Mouse (Mus musculus) heart, embryonic 16.5 days (tissue): ENCODE measurements at regions not wholly inside any gene's neighbourhood (a gene's known extent, or its start where the extent isn't known, plus 50 kb on each side); places are given as distances from the start of the nearest gene placed in this dataset.
"Not testable (repeated sequence)": the region's sequence is repeated elsewhere in the genome, so short reads cannot be mapped to it uniquely, and the experiment has no call there.

ENCODE experiments used
- ATAC-seq: fragments of 200-750 bp; cut with Nextera tagmentation; replicated peaks from 2 replicates; pipeline ENCODE4 v1.8.0; 2017; ENCODE audit warnings: moderate number of reproducible peaks; ENCODE audit not compliant: insufficient read depth, low FRiP score; ENCODE audit errors: extremely low read depth
- H3K27ac ChIP-seq: fragments of 300-500 bp; sonication (generic); 2 replicates; pipeline ENCODE4 v1.5.1; 2014; ENCODE audit warnings: mild to moderate bottlenecking, low read length, control low read depth, moderate library complexity
- H3K27me3 ChIP-seq: fragments of 300-500 bp; sonication (generic); 2 replicates; pipeline ENCODE4 v1.6.1; 2014; ENCODE audit warnings: low read length, mixed read lengths; ENCODE audit not compliant: control insufficient read depth, insufficient read depth
- H3K36me3 ChIP-seq: fragments of 300-500 bp; sonication (generic); 2 replicates; pipeline ENCODE4 v1.6.1; 2014; ENCODE audit not compliant: control insufficient read depth, insufficient read depth
- H3K4me1 ChIP-seq: fragments of 300-500 bp; sonication (generic); 2 replicates; pipeline ENCODE4 v1.6.1; 2014; ENCODE audit warnings: low read length, mixed read lengths; ENCODE audit not compliant: control insufficient read depth, insufficient read depth
- H3K4me2 ChIP-seq: fragments of 300-500 bp; sonication (generic); 2 replicates; pipeline ENCODE4 v1.6.1; 2014; ENCODE audit warnings: low read depth, mild to moderate bottlenecking, control low read depth, low read length
- H3K4me3 ChIP-seq: fragments of 300-500 bp; sonication (generic); 2 replicates; pipeline ENCODE4 v1.5.1; 2014; ENCODE audit warnings: mild to moderate bottlenecking, control low read depth, low read length
- H3K9ac ChIP-seq: fragments of 300-500 bp; sonication (generic); 2 replicates; pipeline ENCODE4 v1.6.1; 2014; ENCODE audit warnings: low read length, control low read depth
- H3K9me3 ChIP-seq: fragments of 300-500 bp; sonication (generic); replicated peaks from 2 replicates; pipeline ENCODE4 v1.6.1; 2016; ENCODE audit warnings: low read length; ENCODE audit not compliant: control insufficient read depth
- WGBS: fragments of 180-500 bp; shearing (Covaris S2); extraction: QIAGEN DNeasy Blood & Tissue Kit; methylation state at CpG from one replicate; pipeline ENCODE4 v1.1.7; 2014; 5-methylcytosine and 5-hydroxymethylcytosine counted together

GRCm38 (mm10) chr13:50964070-50964469 is 136.6 kb upstream of the Spin1 start:
- Histone ChIP-seq H3K9me3 (no peaks in the 10 kb centered on the region), H3K36me3 (no peaks in the 10 kb centered on the region), H3K4me3 (no peak overlapping the region), H3K27ac (no peak overlapping the region), H3K9ac (no peak overlapping the region), H3K27me3 (no peaks in the 10 kb centered on the region), H3K4me1 (no peaks in the 10 kb centered on the region), H3K4me2 (no peak overlapping the region)
- ATAC-seq: no peak
- 66% methylated on average over 9 of the region's 9 CpGs for WGBS

DNA sequence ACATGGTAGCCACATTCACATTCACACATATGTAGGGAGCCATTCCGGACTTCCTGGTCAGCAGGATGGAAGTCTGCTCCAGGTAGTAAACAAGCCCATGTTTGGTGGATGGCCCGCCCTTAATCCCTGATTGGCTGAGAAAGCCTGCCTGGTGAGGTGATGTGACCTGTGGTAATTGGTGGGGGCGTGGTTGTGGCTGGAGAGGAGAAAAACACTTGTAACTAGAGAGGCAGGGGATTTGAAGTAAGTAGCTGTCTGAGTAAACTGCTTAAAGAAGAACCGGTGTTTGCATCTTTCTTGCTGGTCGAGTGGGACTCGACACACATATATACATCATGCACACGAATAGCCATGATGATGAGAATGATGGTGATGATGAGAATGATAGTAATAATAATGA is 135.6 kb upstream of the Spin1 start:
- WGBS: 66% methylated on average over 7 of the region's 7 CpGs
- H3K27ac ChIP-seq, ATAC-seq: not testable (repeated sequence)

GRCm38 (mm10) chr13:50965678-50966077 is 135.0 kb upstream of the Spin1 start:
- Histone ChIP-seq H3K36me3 (no peaks in the 10 kb centered on the region), H3K4me1 (no peaks in the 10 kb centered on the region), H3K9me3 (no peaks in the 10 kb centered on the region), H3K4me3 (no peak overlapping the region), H3K9ac (no peak overlapping the region), H3K27me3 (no peaks in the 10 kb centered on the region), H3K4me2 (no peak overlapping the region), H3K27ac (no peak overlapping the region)
- no peak for ATAC-seq
- 77% methylated on average over 4 of the region's 4 CpGs for WGBS

More for the DNA sequence above, 135.6 kb upstream of the Spin1 start:
- not testable (repeated sequence) for H3K9ac ChIP-seq, H3K36me3 ChIP-seq, H3K4me2 ChIP-seq, H3K4me3 ChIP-seq, H3K27me3 ChIP-seq, H3K9me3 ChIP-seq, H3K4me1 ChIP-seq

- Histone ChIP-seq H3K36me3 (no peaks in the 10 kb centered on the region), H3K9me3 (no peaks in the 10 kb centered on the region), H3K27me3 (no peaks in the 10 kb centered on the region), H3K4me2 (no peak overlapping the region), H3K4me3 (no peak overlapping the region), H3K27ac (no peak overlapping the region), H3K4me1 (no peaks in the 10 kb centered on the region), H3K9ac (no peak overlapping the region)
- ATAC-seq: no peak
- 52% methylated on average over 2 of the region's 2 CpGs for WGBS
These were observed 133.9 kb upstream of the Spin1 start for GRCm38 (mm10) chr13:50966826-50967225.

- Histone ChIP-seq H3K9ac (no peak overlapping the region), H3K4me3 (no peak overlapping the region), H3K4me2 (no peak overlapping the region), H3K27ac (no peak overlapping the region), H3K4me1 (no peaks in the 10 kb centered on the region), H3K9me3 (no peaks in the 10 kb centered on the region), H3K27me3 (no peaks in the 10 kb centered on the region), H3K36me3 (no peaks in the 10 kb centered on the region)
- no peak for ATAC-seq
- WGBS: 50% methylated on average over 8 of the region's 8 CpGs
These were observed 127.3 kb upstream of the Spin1 start for GRCm38 (mm10) chr13:50973379-50973778.

DNA sequence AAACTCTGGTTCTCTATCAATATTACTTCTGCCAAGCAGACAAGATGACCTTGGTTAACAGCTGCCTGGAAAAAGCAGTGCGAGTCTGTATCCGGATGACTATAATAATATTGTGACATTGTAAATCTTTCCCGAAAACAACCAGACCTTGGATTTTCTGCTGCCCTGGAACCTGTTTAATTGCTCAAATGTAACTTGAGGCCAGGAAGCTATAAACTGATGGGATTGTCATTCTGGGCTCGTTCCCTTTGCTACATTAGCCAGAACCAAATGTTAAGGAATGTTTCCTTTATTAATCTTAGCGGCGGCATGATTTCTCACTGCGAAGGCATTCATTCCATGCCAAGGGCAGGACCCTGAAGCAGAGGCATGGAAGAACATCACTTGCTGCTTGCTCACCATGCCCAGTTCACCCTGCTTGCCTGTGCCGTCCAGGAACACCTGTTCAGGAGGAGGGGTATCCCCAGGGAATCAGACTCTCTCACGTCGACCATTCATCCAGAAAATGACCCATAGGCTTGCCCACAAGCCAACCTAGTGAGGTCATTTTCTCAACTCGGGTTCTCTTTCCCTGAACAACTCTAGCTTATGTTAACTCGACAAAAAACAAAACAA is 125.3 kb upstream of the Spin1 start:
- no peak overlapping the region for H3K4me2 ChIP-seq
- no peaks in the 10 kb centered on the region for H3K27me3 ChIP-seq
- H3K27ac ChIP-seq: no peak overlapping the region
- no peaks in the 10 kb centered on the region for H3K9me3 ChIP-seq
- no peaks in the 10 kb centered on the region for H3K4me1 ChIP-seq
- H3K9ac ChIP-seq: no peak overlapping the region
- WGBS: 65% methylated on average over 12 of the region's 12 CpGs
- H3K36me3 ChIP-seq: no peaks in the 10 kb centered on the region
- no peak overlapping the region for H3K4me3 ChIP-seq
- no peak for ATAC-seq

DNA sequence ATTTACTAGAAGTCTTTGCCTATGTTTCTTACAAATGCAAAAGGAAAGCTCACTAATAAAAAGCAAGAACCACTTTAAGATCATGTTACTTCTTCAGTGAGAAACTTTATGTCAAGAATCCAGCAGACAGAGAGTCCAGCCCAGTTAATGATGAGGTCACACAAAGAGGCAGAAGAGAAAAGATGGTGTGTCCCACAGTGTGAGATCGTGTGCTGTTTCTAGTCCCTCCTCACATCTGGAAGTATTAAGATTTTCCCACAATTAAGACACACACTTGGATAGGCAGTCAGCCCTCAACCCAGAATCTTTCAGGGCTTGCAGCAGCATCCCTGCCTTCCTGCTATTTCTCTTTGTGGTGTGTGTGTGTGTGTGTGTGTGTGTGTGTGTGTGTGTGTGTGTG is 118.7 kb upstream of the Spin1 start:
- Histone ChIP-seq H3K4me2 (no peak overlapping the region), H3K4me3 (no peak overlapping the region), H3K4me1 (no peaks in the 10 kb centered on the region), H3K36me3 (no peaks in the 10 kb centered on the region), H3K9ac (no peak overlapping the region), H3K9me3 (peaks cover 2% of the 10 kb centered on the region; the same call in 1 of the 2 replicates), H3K27ac (no peak overlapping the region), H3K27me3 (no peaks in the 10 kb centered on the region)
- WGBS: 58% methylated on average over 1 of the region's 1 CpGs
- no peak for ATAC-seq

DNA sequence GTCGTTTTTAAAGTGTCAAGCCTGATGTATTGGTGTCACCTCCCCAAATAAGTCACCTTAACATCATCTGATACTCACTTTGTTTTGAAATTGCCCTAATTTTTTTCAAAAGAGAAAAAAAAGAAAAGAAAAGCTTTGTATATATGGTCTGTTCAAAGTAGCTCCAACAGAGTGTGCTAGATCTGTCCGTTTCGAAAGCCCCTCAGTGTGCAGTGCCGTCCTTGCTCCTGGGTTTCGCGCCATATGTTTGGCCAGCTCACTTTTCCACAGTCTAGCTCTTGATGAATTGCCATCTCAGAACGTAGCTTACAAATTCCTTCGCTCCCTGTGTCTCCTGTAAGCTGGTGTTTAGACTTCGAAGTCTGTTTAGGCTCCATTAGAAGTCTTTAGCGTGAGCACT is 117.7 kb upstream of the Spin1 start:
- Histone ChIP-seq H3K36me3 (no peaks in the 10 kb centered on the region), H3K27me3 (no peaks in the 10 kb centered on the region), H3K4me1 (no peaks in the 10 kb centered on the region), H3K4me2 (no peak overlapping the region), H3K27ac (no peak overlapping the region), H3K9me3 (peaks cover 2% of the 10 kb centered on the region; the same call in 1 of the 2 replicates), H3K4me3 (no peak overlapping the region), H3K9ac (no peak overlapping the region)
- 71% methylated on average over 10 of the region's 10 CpGs for WGBS
- no peak for ATAC-seq

- H3K4me1 ChIP-seq: no peaks in the 10 kb centered on the region
- H3K27ac ChIP-seq: no peak overlapping the region
- no peak overlapping the region for H3K9ac ChIP-seq
- H3K4me3 ChIP-seq: no peak overlapping the region
- no peak for ATAC-seq
- H3K36me3 ChIP-seq: no peaks in the 10 kb centered on the region
- no peak overlapping the region for H3K4me2 ChIP-seq
- WGBS: 73% methylated on average over 9 of the region's 9 CpGs
- H3K27me3 ChIP-seq: no peaks in the 10 kb centered on the region
- H3K9me3 ChIP-seq: no peaks in the 10 kb centered on the region; the same call in 1 of the 2 replicates
These were observed 108.8 kb upstream of the Spin1 start for GRCm38 (mm10) chr13:50991726-50992432.
